9 mouse cellular contexts compared by ENCODE assay signal in genomic region chr14:22695448-22695847, GRCm38 (mm10).
DNase-seq lines count a peak whose midpoint lies in the region; ATAC-seq lines count a peak whose summit lies in the region.
"Had no signal": no experiment of that assay in that cellular context is flagged by ENCODE, and none has a peak within 500 bp of the region (broad histone marks: within the 10 kb centered on the region; RNA-seq: fewer than 3 reads in every experiment).

No protein-coding gene starts in this region.

- H3K4me3 ChIP-seq in hindbrain, embryonic 14.5 days (replicated peaks; ENCODE audit: low read length): no peak overlapping the region
- no peak overlapping the region for H3K4me3 ChIP-seq in hindbrain, embryonic 13.5 days
- H3K4me3 ChIP-seq in midbrain, embryonic 14.5 days (replicated peaks; ENCODE audit: low read depth, low read length): no peak overlapping the region
- no peak overlapping the region for H3K4me3 ChIP-seq in midbrain, embryonic 16.5 days (ENCODE audit: low read depth, low read length)
- H3K4me3 ChIP-seq in heart, embryonic 14.5 days (ENCODE audit: control insufficient read depth in 1 of 2, insufficient read depth in 1 of 2, low read depth in 1 of 2, low read length in 2 of 2): no peak overlapping the region
- H3K4me3 ChIP-seq: heart, adult 2 months had no signal

- H3K27me3 ChIP-seq in hindbrain, embryonic 14.5 days (ENCODE audit: control insufficient read depth, insufficient read depth, low read length): no peaks in the 10 kb centered on the region
- H3K27me3 ChIP-seq in hindbrain, embryonic 13.5 days: no peaks in the 10 kb centered on the region
- H3K27me3 ChIP-seq in midbrain, embryonic 14.5 days (ENCODE audit: control insufficient read depth, insufficient read depth, low read length): no peaks in the 10 kb centered on the region
- no peaks in the 10 kb centered on the region for H3K27me3 ChIP-seq in midbrain, embryonic 16.5 days (ENCODE audit: control insufficient read depth, insufficient read depth, low read depth, low read length)
- H3K27me3 ChIP-seq in heart, embryonic 14.5 days (ENCODE audit: control insufficient read depth, insufficient read depth, low read length): peaks cover 4% of the 10 kb centered on the region; the same call in 1 of the 2 replicates

- no peaks in the 10 kb centered on the region for H3K9me3 ChIP-seq in hindbrain, embryonic 14.5 days (ENCODE audit: control insufficient read depth, low read length)
- H3K9me3 ChIP-seq in hindbrain, embryonic 13.5 days: no peaks in the 10 kb centered on the region
- H3K9me3 ChIP-seq in midbrain, embryonic 14.5 days (ENCODE audit: control insufficient read depth, low read length): no peaks in the 10 kb centered on the region
- no peaks in the 10 kb centered on the region for H3K9me3 ChIP-seq in midbrain, embryonic 16.5 days (replicated peaks; ENCODE audit: control insufficient read depth, low read length, poor library complexity, severe bottlenecking)
- no peaks in the 10 kb centered on the region for H3K9me3 ChIP-seq in heart, embryonic 14.5 days (ENCODE audit: control insufficient read depth, low read length)

- DNase-seq in hindbrain, embryonic 14.5 days (ENCODE audit: low spot score): peak; percentile 66
- DNase-seq in midbrain, embryonic 14.5 days: peak; percentile 79
- peak; percentile 60 for DNase-seq in mesoderm, embryonic 11.5 days (ENCODE audit: low read depth, low spot score)
- no peak for DNase-seq in gastrocnemius, adult 18-20 months (ENCODE audit: low spot score)
- no peak for DNase-seq in layer of hippocampus, postnatal 14 days (ENCODE audit: low spot score in 2 of 2)

- 49% methylated on average over 6 of the region's 6 CpGs for WGBS in hindbrain, embryonic 14.5 days
- 49% methylated on average over 6 of the region's 6 CpGs for WGBS in hindbrain, embryonic 13.5 days
- WGBS in midbrain, embryonic 14.5 days: 46% methylated on average over 6 of the region's 6 CpGs
- WGBS in midbrain, embryonic 16.5 days: 41% methylated on average over 6 of the region's 6 CpGs
- 8% methylated on average over 6 of the region's 6 CpGs for WGBS in heart, embryonic 14.5 days

- H3K27ac ChIP-seq in hindbrain, embryonic 14.5 days: no peak overlapping the region
- H3K27ac ChIP-seq in hindbrain, embryonic 13.5 days: no peak overlapping the region
- no peak overlapping the region for H3K27ac ChIP-seq in midbrain, embryonic 14.5 days (replicated peaks; ENCODE audit: low read depth, low read length)
- no peak overlapping the region for H3K27ac ChIP-seq in midbrain, embryonic 16.5 days (ENCODE audit: low read length)
- H3K27ac ChIP-seq in heart, embryonic 14.5 days (replicated peaks in 1 of 2; ENCODE audit: control insufficient read depth in 1 of 2, insufficient read depth in 1 of 2, low read depth in 2 of 2, low read length in 2 of 2): peak overlapping the region in 1 of 2 experiments; percentile 62; a peak in 2 of 4 replicates
- H3K27ac ChIP-seq: heart, adult 2 months had no signal

- no peak overlapping the region for H3K4me2 ChIP-seq in hindbrain, embryonic 14.5 days (replicated peaks)
- H3K4me2 ChIP-seq in hindbrain, embryonic 13.5 days: no peak overlapping the region
- H3K4me2 ChIP-seq in midbrain, embryonic 14.5 days (ENCODE audit: low read length): no peak overlapping the region
- H3K4me2 ChIP-seq in midbrain, embryonic 16.5 days (ENCODE audit: low read length): no peak overlapping the region
- H3K4me2 ChIP-seq in heart, embryonic 14.5 days (ENCODE audit: low read length): peak overlapping the region; percentile 40; the same call in 1 of the 2 replicates

- no peak for ATAC-seq in hindbrain, embryonic 14.5 days (ENCODE audit: low FRiP score)
- ATAC-seq in hindbrain, embryonic 13.5 days (ENCODE audit: low FRiP score): no peak
- ATAC-seq in midbrain, embryonic 14.5 days (ENCODE audit: low FRiP score, low TSS enrichment): no peak
- ATAC-seq in midbrain, embryonic 16.5 days: no peak
- peak; percentile 87 for ATAC-seq in heart, embryonic 14.5 days (ENCODE audit: insufficient number of reproducible peaks, insufficient read depth, low FRiP score, low read depth)

- H3K4me1 ChIP-seq in hindbrain, embryonic 14.5 days (replicated peaks; ENCODE audit: control insufficient read depth, insufficient read depth, low read length): no peaks in the 10 kb centered on the region
- H3K4me1 ChIP-seq in hindbrain, embryonic 13.5 days (replicated peaks): peaks cover 10% of the 10 kb centered on the region
- no peaks in the 10 kb centered on the region for H3K4me1 ChIP-seq in midbrain, embryonic 14.5 days (ENCODE audit: control insufficient read depth, insufficient read depth, low read length)
- peaks cover 2% of the 10 kb centered on the region; the same call in 1 of the 2 replicates for H3K4me1 ChIP-seq in midbrain, embryonic 16.5 days (ENCODE audit: control insufficient read depth, insufficient read depth, low read length)
- peaks cover 13 to 20% of the 10 kb centered on the region in 2 experiments for H3K4me1 ChIP-seq in heart, embryonic 14.5 days (ENCODE audit: control insufficient read depth in 2 of 2, insufficient read depth in 2 of 2, low read length in 2 of 2)

- H3K36me3 ChIP-seq in hindbrain, embryonic 14.5 days (replicated peaks; ENCODE audit: control insufficient read depth, insufficient read depth): no peaks in the 10 kb centered on the region
- no peaks in the 10 kb centered on the region for H3K36me3 ChIP-seq in hindbrain, embryonic 13.5 days
- H3K36me3 ChIP-seq in midbrain, embryonic 14.5 days (ENCODE audit: control insufficient read depth, insufficient read depth, low read length): no peaks in the 10 kb centered on the region
- H3K36me3 ChIP-seq in midbrain, embryonic 16.5 days (ENCODE audit: control insufficient read depth, insufficient read depth, low read length): no peaks in the 10 kb centered on the region
- no peaks in the 10 kb centered on the region for H3K36me3 ChIP-seq in heart, embryonic 14.5 days (ENCODE audit: control insufficient read depth, insufficient read depth, low read length)

- H3K9ac ChIP-seq in hindbrain, embryonic 14.5 days: no peak overlapping the region
- H3K9ac ChIP-seq in hindbrain, embryonic 13.5 days: no peak overlapping the region
- H3K9ac ChIP-seq in midbrain, embryonic 14.5 days (replicated peaks; ENCODE audit: low read length): no peak overlapping the region
- no peak overlapping the region for H3K9ac ChIP-seq in midbrain, embryonic 16.5 days (ENCODE audit: low read depth, low read length)
- no peak overlapping the region for H3K9ac ChIP-seq in heart, embryonic 14.5 days (ENCODE audit: low read length)

Comparison
In these comparisons a context has a peak if more than half of its experiments do, and no peak if none do; other contexts are left out.
1. DNase-seq: peak in hindbrain, embryonic 14.5 days (single experiment), midbrain, embryonic 14.5 days (single experiment) and mesoderm, embryonic 11.5 days (single experiment); none in gastrocnemius, adult 18-20 months (single experiment) and layer of hippocampus, postnatal 14 days (0 of 2).